Mouse (Mus musculus): ENCODE data around the gene Gzmk. TPM values are rescaled to one million over a fixed set of nuclear protein-coding genes. Genes with fewer than 3 reads are reported as not detected.

Gene Gzmk
- total and polyA plus RNA-seq, 2 experiments from 2014 or later, result not detected

DNA sequence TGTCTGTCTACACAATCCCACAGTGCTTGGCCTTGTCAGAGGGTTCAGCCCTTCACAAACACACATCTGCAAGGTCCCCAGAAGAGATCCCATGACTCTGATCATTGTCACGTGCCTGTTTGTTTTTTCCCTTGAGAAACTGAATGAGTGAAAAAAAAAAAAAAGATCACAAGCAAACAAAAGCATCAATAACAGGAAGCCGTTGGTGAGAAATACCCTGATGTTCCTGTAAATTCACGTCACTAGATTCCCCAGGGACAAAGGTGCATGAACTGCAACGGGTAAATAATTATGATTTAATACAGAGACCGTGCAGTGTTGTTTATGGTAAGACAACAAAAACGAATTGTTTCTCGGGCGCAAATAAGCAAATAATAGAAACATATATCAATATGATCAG is 19.3 kb upstream of the Gzmk start:
- no peaks in the 10 kb centered on the region for H3K36me3 ChIP-seq (replicated peaks; ENCODE audit: control insufficient read depth, insufficient read depth, low read length)
- peaks cover 5% of the 10 kb centered on the region; the same call in 1 of the 2 replicates for H3K4me1 ChIP-seq (ENCODE audit: control insufficient read depth, insufficient read depth)
- no peak overlapping the region for H3K9ac ChIP-seq (replicated peaks; ENCODE audit: low read depth, low read length)
- no peaks in the 10 kb centered on the region for H3K27me3 ChIP-seq (ENCODE audit: control insufficient read depth, insufficient read depth, low read length)
- DNase-seq (ENCODE audit: low spot score) (no peak), ATAC-seq (ENCODE audit: insufficient read depth, low read depth) (no peak)
- H3K4me2 ChIP-seq (ENCODE audit: low read depth, low read length), result no peak overlapping the region
- H3K27ac ChIP-seq (ENCODE audit: low read depth), result no peak overlapping the region
- no peak overlapping the region for H3K4me3 ChIP-seq (ENCODE audit: low read depth, low read length)
- WGBS, result 72% methylated on average over 8 of the region's 8 CpGs
- no peak for TF ChIP-seq CTCF (IDR thresholded peaks at IDR 0.05; ENCODE audit: low read depth)
- TF ChIP-seq EP300 (IDR thresholded peaks at IDR 0.05; ENCODE audit: low read depth), result no peak
- no peaks in the 10 kb centered on the region for H3K9me3 ChIP-seq (replicated peaks; ENCODE audit: control insufficient read depth, low read length)

DNA sequence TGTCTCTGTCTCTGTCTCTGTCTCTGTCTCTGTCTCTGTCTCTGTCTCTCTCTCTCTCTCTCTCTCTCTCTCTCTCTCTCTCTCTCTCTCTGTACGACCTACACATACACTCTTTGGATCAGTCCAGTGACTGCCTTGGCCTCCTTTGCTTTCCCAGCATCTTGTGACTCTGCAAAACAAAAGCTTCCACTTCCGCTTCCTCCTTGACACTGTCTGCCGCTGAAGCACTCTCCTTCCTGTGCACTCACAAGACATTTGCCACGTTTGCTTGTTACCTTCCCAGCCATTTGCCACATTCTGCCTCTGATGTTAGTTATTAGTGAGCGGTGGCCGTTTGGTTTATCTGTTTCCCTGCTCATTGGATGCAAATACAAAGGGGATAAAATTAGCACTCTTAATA is 16.4 kb upstream of the Gzmk start:
- no peak for DNase-seq (ENCODE audit: low spot score)

DNA sequence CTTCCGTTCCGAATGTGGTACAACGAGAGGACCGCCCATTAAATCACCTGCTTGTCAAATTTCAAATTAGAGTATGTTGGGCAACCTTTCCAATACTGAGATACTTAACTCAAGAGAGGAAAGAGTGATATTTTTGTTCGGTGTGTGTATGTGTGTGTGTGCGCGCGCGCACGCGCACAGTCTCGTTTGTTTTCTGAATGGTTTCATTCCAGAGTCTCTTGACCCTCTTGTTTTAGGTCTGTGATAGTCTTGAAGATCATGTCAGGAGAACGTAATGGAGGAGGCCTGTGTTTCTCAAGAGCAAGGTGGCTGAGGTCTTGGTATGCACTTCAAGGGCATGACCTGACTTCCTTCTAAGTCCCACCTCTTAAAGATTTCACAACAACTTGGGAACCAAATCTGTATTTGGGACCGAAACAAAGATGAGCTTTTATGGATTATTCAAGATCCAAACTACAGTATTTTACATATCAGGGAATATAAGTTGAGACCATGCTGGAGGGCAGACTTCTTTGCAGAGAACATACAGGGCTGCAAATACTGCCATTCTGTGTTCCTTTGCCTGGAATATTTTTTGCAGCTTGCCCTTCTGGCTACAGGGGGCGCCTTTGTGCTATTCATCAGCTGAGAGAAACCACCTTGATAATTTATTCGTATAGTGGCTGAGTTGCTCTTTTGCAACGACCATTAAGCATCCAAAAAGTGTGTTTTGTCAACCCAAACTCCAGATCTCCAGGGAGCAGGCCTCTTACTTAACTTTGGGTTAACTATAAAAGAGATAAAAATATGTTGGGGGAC is 2.2 kb upstream of the Gzmk start:
- WGBS, result 83% methylated on average over 17 of the region's 17 CpGs
- Histone ChIP-seq H3K4me2 (ENCODE audit: low read depth, low read length) (no peak overlapping the region), H3K4me3 (ENCODE audit: low read depth, low read length) (no peak overlapping the region), H3K27ac (ENCODE audit: low read depth) (no peak overlapping the region), H3K9me3 (replicated peaks; ENCODE audit: control insufficient read depth, low read length) (no peaks in the 10 kb centered on the region), H3K4me1 (ENCODE audit: control insufficient read depth, insufficient read depth) (peaks cover 4% of the 10 kb centered on the region; the same call in 1 of the 2 replicates), H3K36me3 (replicated peaks; ENCODE audit: control insufficient read depth, insufficient read depth, low read length) (no peaks in the 10 kb centered on the region), H3K9ac (replicated peaks; ENCODE audit: low read depth, low read length) (no peak overlapping the region), H3K27me3 (ENCODE audit: control insufficient read depth, insufficient read depth, low read length) (no peaks in the 10 kb centered on the region)
- ATAC-seq (ENCODE audit: insufficient read depth, low read depth) (no peak), DNase-seq (ENCODE audit: low spot score) (no peak)
- TF ChIP-seq CTCF (IDR thresholded peaks at IDR 0.05; ENCODE audit: low read depth) (peak; percentile 23; the same call in 1 of the 2 replicates), EP300 (IDR thresholded peaks at IDR 0.05; ENCODE audit: low read depth) (no peak)

More for the DNA sequence above, 16.4 kb upstream of the Gzmk start:
- H3K4me2 ChIP-seq (ENCODE audit: low read depth, low read length), result no peak overlapping the region
- no peak overlapping the region for H3K9ac ChIP-seq (replicated peaks; ENCODE audit: low read depth, low read length)
- H3K27ac ChIP-seq (ENCODE audit: low read depth), result no peak overlapping the region
- H3K27me3 ChIP-seq (ENCODE audit: control insufficient read depth, insufficient read depth, low read length), result no peaks in the 10 kb centered on the region
- TF ChIP-seq EP300 (IDR thresholded peaks at IDR 0.05; ENCODE audit: low read depth) (no peak), CTCF (IDR thresholded peaks at IDR 0.05; ENCODE audit: low read depth) (no peak)
- H3K36me3 ChIP-seq (replicated peaks; ENCODE audit: control insufficient read depth, insufficient read depth, low read length), result no peaks in the 10 kb centered on the region
- H3K4me1 ChIP-seq (ENCODE audit: control insufficient read depth, insufficient read depth), result peaks cover 5% of the 10 kb centered on the region; the same call in 1 of the 2 replicates
- no peaks in the 10 kb centered on the region for H3K9me3 ChIP-seq (replicated peaks; ENCODE audit: control insufficient read depth, low read length)
- whole genome bisulfite sequencing, result 26% methylated on average over 6 of the region's 6 CpGs
- ATAC-seq (ENCODE audit: insufficient read depth, low read depth), result no peak
- no peak overlapping the region for H3K4me3 ChIP-seq (ENCODE audit: low read depth, low read length)

DNA sequence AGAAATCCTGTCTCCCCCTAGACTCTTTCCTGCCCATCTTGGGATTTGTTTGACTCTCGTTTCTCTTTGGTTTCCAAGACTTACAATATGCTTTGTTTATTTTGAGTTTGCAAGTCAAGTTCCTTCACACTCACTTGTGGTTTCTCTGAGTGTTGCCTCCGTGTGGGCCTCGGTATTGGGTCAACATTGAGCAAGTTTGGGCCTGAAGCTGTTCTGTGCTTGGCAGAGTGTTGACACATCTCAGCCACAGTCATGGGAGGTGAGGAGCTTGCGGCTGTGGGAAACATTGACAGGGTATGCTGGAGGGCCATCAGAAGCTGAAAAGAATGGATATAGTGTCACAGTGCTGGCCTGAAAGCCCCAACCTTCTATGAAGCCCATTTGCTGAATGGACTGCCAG is 1.4 kb upstream of the Gzmk start:
- H3K36me3 ChIP-seq (replicated peaks; ENCODE audit: control insufficient read depth, insufficient read depth, low read length), result no peaks in the 10 kb centered on the region
- H3K27ac ChIP-seq (ENCODE audit: low read depth), result no peak overlapping the region
- H3K4me3 ChIP-seq (ENCODE audit: low read depth, low read length), result no peak overlapping the region
- WGBS, result 70% methylated on average over 4 of the region's 4 CpGs
- no peaks in the 10 kb centered on the region for H3K27me3 ChIP-seq (ENCODE audit: control insufficient read depth, insufficient read depth, low read length)
- no peak overlapping the region for H3K9ac ChIP-seq (replicated peaks; ENCODE audit: low read depth, low read length)
- peaks cover 4% of the 10 kb centered on the region; the same call in 1 of the 2 replicates for H3K4me1 ChIP-seq (ENCODE audit: control insufficient read depth, insufficient read depth)
- no peak for DNase-seq (ENCODE audit: low spot score)
- no peak for ATAC-seq (ENCODE audit: insufficient read depth, low read depth)
- no peak overlapping the region for H3K4me2 ChIP-seq (ENCODE audit: low read depth, low read length)
- TF ChIP-seq EP300 (IDR thresholded peaks at IDR 0.05; ENCODE audit: low read depth) (no peak), CTCF (IDR thresholded peaks at IDR 0.05; ENCODE audit: low read depth) (no peak)
- no peaks in the 10 kb centered on the region for H3K9me3 ChIP-seq (replicated peaks; ENCODE audit: control insufficient read depth, low read length)

DNA sequence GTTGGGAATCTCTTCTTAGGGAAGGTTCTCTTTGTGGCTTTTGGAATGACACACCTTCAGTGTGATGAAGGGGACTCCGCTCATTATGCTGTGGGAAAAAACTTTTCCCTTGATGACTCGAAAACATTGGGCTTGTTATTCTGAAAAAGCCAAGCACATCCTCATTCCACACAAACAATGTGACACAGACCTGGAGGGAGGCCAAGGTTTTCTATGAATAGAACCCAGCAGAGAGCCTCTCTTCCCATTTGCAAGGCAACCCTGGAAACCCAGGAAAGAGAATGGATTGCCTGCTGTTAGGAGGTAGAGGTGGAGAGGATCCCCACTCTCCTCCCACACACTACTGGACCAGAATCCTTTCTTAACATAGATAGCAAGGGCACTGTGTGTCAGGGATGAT is 1.6 kb downstream of the Gzmk start:
- TF ChIP-seq CTCF (IDR thresholded peaks at IDR 0.05; ENCODE audit: low read depth) (no peak), EP300 (IDR thresholded peaks at IDR 0.05; ENCODE audit: low read depth) (no peak)
- Histone ChIP-seq H3K36me3 (replicated peaks; ENCODE audit: control insufficient read depth, insufficient read depth, low read length) (no peaks in the 10 kb centered on the region), H3K4me1 (ENCODE audit: control insufficient read depth, insufficient read depth) (peaks cover 10% of the 10 kb centered on the region; the same call in 1 of the 2 replicates), H3K9ac (replicated peaks; ENCODE audit: low read depth, low read length) (peak overlapping the region; percentile 38; the same call in 1 of the 2 replicates), H3K27ac (ENCODE audit: low read depth) (peak overlapping the region; percentile 90), H3K9me3 (replicated peaks; ENCODE audit: control insufficient read depth, low read length) (no peaks in the 10 kb centered on the region), H3K4me3 (ENCODE audit: low read depth, low read length) (peak overlapping the region; percentile 45), H3K27me3 (ENCODE audit: control insufficient read depth, insufficient read depth, low read length) (no peaks in the 10 kb centered on the region), H3K4me2 (ENCODE audit: low read depth, low read length) (peak overlapping the region; percentile 59)
- 8% methylated on average over 2 of the region's 2 CpGs for WGBS
- DNase-seq (ENCODE audit: low spot score), result peak; percentile 81
- peak; percentile 89 for ATAC-seq (ENCODE audit: insufficient read depth, low read depth)

All from heart, postnatal 0 days (tissue).